Mouse (Mus musculus): ENCODE measurements around the gene Ints1. TPM values are rescaled to one million over a fixed set of nuclear protein-coding genes. Genes with fewer than 3 reads are reported as not detected.

Gene Ints1
- polyA plus RNA-seq (2012; ENCODE audit: insufficient read depth, insufficient read length, missing spikeins) = 15.5 and 15.9 TPM in 2 replicates

DNA sequence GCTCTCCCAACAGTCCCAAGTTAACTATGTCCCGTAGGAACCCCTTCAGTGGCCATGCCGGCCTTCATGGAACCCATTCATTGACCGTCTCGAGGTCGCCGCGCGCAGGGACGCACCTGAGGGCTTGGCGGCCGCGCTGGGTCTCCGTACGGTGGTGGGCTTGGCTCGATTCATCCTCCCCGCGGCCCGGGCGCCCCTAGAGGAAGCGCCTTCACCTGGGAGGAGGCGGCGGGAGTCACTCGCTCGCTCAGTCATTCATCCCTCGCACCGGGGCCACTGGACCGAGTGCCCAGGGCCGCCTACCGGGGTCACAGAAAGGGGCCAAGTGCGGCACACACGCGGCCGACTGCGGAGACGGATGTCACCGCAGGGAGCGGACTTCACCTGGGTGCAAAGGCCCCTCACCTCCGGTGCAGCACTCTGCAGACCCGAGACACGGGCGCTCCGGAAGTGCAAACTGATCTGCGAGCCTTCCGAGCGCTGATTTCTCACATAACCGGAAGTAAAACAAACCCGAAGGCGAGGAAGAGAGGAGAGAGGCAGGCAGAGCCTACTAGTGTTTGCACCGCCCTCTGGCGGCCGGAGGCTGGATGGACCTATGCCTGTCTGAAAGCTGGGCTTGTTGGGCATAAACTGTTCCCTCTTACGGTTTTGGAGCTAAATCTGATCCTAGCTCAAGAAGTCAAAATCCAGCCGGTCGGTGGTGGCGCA lies at the start of gene Ints1:
TSS of gene Ints1 (minus strand) at position 459 of the 711 bp plus-strand sequence.
- 0 out of 2 replicates have a peak within 1 kb of the TSS, but pooled peaks have one; percentile 10 for H3K27ac ChIP-seq (replicated peaks; ENCODE audit: low read depth, low read length)
- H3K4me1 ChIP-seq (ENCODE audit: control insufficient read depth, insufficient read depth, insufficient read length, low read length) = no peaks in the 10 kb centered on the region
- H3K4me3 ChIP-seq (ENCODE audit: insufficient read depth, low read depth, low read length) = peak within 1 kb of the TSS; percentile 97

DNA sequence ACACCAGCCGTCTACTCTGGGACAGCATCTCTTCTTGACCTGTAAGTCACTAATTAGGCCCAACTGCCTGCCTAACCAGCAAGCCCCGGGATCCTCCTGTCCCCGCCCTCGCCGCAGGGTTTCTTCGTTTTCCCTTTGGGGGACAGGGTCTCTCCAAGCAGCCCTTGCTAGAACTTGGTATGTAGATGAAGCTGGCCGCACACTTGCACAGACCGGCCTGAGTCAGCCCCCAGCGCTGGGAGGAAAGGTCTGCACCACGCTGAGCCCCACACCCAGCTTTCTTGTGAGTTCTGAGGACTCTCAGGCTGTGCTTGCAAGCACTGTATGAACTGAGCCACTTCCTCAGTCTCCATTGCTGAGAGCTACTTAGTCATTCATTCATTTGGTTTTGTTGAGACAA lies 49.1 kb upstream of the Ints1 start:
- H3K27ac ChIP-seq (replicated peaks; ENCODE audit: low read depth, low read length) = no peak overlapping the region
- peaks cover 5% of the 10 kb centered on the region for H3K4me1 ChIP-seq (ENCODE audit: control insufficient read depth, insufficient read depth, insufficient read length, low read length)
- H3K4me3 ChIP-seq (ENCODE audit: insufficient read depth, low read depth, low read length) = no peak overlapping the region

DNA sequence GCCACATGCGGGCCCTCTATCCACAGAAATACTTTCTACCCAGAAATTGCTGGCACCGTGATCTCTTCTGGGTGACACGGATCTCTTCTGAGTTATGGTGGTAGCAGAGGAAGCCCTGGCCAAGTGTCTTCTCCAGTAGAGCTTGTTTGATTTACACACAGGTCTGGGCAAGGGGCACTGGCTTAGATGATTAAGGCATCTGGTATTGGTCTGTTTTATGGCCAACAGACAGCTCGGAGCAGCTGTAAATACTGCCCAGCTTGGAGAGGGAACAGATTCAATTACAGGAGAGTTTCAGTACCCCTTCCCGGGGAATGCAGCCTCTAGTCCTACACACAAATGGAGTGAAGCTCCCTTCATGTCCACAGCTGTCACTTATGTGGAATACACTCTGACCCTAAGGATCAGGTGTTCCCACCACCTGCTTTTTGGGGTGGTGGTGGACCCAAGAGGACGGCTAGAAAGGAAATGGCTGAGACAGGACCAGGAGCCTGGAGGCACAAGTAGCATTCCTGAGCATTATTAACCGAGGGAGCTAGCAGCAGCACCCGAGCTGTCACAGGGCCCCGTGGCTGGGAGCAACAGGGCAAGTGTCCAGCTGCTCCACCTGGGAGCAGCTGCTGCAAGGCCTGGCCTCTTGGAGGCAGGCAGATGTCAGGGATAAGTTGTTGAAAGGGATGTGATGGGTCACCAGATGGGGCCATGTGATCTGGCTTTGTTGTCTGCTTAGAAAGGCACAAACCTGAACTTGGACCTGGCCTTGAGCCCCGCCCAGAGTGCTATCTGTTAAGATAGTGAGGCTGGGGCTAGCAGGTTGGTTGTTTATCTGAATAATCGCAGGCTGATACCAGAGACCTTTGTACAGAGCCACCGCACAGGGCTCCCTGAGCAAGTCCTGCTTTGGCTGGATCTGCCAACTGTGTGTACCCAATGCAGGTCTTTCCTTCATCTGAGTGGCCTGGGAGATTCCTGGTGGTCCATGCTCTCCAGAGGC lies 46.3 kb upstream of the Ints1 start:
- Histone ChIP-seq H3K4me3 (ENCODE audit: insufficient read depth, low read depth, low read length) (no peak overlapping the region), H3K27ac (replicated peaks; ENCODE audit: low read depth, low read length) (no peak overlapping the region), H3K4me1 (ENCODE audit: control insufficient read depth, insufficient read depth, insufficient read length, low read length) (peaks cover 5% of the 10 kb centered on the region)

DNA sequence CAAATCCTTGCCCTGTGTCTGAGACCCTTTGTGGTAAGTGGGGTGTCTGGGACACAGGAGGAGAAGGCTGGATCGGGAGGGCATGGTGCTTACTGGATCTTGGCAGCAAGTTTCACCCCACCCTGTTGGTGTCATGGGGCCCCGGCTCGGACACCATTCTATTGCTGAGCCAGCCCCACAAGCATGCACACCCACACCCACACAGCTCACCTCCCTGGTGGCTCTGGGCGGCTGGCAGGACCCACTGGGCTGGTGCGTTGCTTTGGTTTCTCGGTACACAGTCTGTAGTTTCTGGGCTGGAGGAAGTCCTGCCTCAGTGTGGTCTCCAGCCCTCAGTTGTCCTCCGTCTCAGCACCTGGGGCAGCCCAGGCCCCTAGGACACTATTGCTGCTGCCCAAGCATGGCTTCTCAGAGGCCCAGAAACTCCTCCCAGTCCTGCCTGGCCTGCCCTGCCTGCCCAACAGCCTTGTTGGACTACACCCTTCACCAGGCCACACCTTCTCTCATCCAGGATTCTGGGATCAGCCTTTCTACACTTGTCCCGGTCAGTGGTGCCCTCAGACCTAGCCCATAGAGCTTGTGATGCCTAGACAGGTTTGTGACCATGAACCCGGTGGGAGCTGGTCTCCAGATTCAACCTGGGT lies 44.2 kb upstream of the Ints1 start, which contains the start of gene Tmem184a:
TSS of gene Tmem184a (minus strand) at position 380 of the 644 bp plus-strand sequence.
- no peak within 1 kb of the TSS for H3K4me3 ChIP-seq (ENCODE audit: insufficient read depth, low read depth, low read length)
- no peak within 1 kb of the TSS for H3K27ac ChIP-seq (replicated peaks; ENCODE audit: low read depth, low read length)
- H3K4me1 ChIP-seq (ENCODE audit: control insufficient read depth, insufficient read depth, insufficient read length, low read length) = no peaks in the 10 kb centered on the region

DNA sequence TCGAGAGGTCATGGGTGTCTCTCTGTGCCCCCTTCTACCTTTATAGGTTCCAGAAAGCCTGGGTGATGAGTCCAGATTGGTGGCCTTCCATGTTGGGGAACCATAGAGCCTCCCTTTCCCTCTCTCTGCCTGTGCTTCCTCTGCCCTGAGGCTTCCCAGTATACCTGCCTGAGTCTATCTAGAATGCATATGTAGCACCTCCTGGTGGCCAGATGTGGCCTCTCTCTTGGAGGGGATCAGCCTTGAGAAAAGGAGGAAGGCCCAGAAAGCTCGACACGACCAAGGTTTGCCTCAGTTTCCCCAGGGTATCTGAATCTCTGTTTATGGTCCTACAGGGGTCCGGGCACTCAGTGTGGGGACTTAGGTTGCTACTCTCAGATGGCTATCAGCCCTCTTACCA lies 43.3 kb upstream of the Ints1 start:
- no peaks in the 10 kb centered on the region for H3K4me1 ChIP-seq (ENCODE audit: control insufficient read depth, insufficient read depth, insufficient read length, low read length)
- no peak overlapping the region for H3K4me3 ChIP-seq (ENCODE audit: insufficient read depth, low read depth, low read length)
- no peak overlapping the region for H3K27ac ChIP-seq (replicated peaks; ENCODE audit: low read depth, low read length)

DNA sequence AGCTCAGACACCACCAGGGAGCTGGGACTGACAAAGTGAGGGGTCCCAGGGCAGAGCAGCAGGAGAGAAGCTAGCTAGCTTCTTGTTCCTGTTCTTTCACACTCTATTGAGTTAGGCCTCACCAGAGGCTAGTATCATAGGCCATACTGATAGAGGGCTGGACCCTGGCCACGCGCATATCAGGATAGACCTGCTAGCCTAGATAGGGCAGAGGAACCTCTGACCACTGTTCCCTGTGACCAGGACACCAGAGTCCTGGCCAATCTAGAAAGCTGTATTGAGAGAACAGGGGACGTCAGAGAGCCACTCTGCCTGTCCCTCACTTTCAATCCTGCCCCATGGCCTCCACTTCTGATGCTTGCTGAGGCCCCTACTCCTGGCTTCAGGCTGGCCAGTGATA lies 42.6 kb upstream of the Ints1 start:
- H3K27ac ChIP-seq (replicated peaks; ENCODE audit: low read depth, low read length) = no peak overlapping the region
- no peak overlapping the region for H3K4me3 ChIP-seq (ENCODE audit: insufficient read depth, low read depth, low read length)
- no peaks in the 10 kb centered on the region for H3K4me1 ChIP-seq (ENCODE audit: control insufficient read depth, insufficient read depth, insufficient read length, low read length)

DNA sequence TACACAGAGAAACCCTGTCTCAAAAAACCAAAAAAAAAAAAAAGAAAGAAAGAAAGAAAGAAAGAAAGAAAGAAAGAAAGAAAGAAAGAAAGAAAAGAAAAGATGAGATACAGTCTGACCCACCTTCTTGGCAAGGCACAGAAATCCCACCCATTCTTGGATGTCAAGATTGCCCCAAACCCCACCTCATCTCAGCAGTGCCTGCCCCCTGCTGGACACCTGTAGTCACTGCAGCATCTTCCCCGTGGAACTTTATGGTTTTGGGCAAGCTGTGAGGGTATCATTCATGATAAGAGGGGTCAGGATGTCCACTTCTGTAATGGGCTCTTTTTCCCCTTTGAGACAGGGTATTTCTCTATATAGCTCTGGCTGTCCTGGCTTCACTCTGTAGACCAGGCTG lies 41.8 kb upstream of the Ints1 start:
- no peaks in the 10 kb centered on the region for H3K4me1 ChIP-seq (ENCODE audit: control insufficient read depth, insufficient read depth, insufficient read length, low read length)
- H3K4me3 ChIP-seq (ENCODE audit: insufficient read depth, low read depth, low read length) = no peak overlapping the region

DNA sequence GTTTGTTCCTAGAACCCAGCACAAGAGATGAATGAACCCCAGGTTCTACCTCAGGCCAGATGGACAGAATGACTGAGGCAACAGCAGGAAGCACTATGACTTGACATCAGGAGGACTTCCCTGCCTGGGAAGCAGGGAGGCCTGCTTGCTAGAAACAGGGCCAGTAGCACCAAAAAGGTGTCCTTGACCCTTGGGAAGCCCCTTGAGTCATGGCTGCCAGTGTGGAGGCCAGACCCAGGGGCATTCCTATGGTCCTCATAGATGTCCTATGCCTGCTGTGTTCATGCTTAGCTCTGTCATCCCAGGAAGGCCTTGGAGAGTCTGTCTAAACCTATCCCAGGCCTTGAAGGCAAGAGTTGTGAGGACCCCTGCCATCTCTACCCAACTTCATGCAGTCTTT lies 41.0 kb upstream of the Ints1 start:
- Histone ChIP-seq H3K4me3 (ENCODE audit: insufficient read depth, low read depth, low read length) (no peak overlapping the region), H3K27ac (replicated peaks; ENCODE audit: low read depth, low read length) (no peak overlapping the region), H3K4me1 (ENCODE audit: control insufficient read depth, insufficient read depth, insufficient read length, low read length) (no peaks in the 10 kb centered on the region; the same call in 1 of the 2 replicates)

More for the DNA sequence above, 41.8 kb upstream of the Ints1 start:
- no peak overlapping the region for H3K27ac ChIP-seq (replicated peaks; ENCODE audit: low read depth, low read length)

DNA sequence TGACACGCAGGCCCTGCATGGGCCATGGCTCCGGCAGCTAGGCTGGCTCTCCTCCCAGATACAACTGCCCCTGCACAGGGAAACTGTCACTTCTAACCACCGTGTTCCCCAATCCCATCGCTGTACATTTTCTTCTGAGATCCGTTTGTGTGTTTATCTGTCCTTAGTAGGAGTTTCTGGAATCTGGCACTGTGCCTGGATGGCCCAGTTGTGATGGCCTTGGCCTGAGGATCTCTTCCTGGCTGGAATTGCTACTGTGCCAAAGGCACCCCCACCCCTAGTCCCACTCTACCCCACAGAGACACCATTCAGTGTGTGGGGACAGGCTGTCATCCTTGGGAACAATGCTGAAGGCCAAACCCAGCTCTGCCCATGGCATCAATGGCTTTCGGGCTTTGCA lies 40.5 kb upstream of the Ints1 start:
- Histone ChIP-seq H3K27ac (replicated peaks; ENCODE audit: low read depth, low read length) (no peak overlapping the region), H3K4me3 (ENCODE audit: insufficient read depth, low read depth, low read length) (no peak overlapping the region), H3K4me1 (ENCODE audit: control insufficient read depth, insufficient read depth, insufficient read length, low read length) (no peaks in the 10 kb centered on the region; the same call in 1 of the 2 replicates)

DNA sequence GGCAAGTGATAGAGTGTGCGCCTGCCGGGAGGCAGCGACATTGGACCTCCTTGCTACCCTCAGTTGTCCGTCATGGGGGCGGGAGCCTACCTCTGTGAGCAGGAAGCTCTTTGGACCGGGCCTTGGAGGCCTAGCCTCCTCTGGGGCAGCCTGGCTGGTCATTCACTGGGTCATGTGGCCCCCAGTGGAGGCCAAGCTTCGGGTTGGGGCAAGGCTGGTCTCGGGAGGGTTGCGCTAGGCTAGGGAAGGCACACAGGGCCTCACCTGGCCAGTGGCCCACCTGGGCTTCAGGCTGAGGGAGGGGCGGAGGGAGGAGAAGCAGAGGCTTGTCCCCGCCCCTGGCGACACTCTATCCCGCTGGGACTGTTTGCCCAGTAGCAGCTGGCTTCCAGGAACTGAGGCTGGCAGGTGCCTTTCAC lies 38.5 kb upstream of the Ints1 start:
- Histone ChIP-seq H3K4me1 (ENCODE audit: control insufficient read depth, insufficient read depth, insufficient read length, low read length) (no peaks in the 10 kb centered on the region; the same call in 1 of the 2 replicates), H3K4me3 (ENCODE audit: insufficient read depth, low read depth, low read length) (no peak overlapping the region), H3K27ac (replicated peaks; ENCODE audit: low read depth, low read length) (no peak overlapping the region)

DNA sequence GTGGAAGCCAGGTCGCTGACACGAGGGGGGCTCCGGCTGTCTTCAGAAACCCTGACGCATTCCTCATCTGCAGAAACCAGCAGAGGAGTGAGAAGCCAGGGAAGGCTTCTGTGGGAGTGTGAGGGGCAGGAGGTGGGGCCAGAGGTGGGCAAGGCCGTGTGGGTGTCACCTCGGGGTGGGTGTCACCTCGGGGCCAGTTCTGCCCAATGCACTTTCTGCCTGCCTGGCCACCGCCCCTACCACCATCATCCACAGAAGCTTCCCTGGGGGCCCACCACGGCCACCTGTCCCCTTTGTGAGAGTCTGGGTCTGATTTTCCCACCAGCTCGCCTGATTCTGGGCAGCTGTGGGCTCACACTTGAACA lies 37.6 kb upstream of the Ints1 start:
- Histone ChIP-seq H3K4me3 (ENCODE audit: insufficient read depth, low read depth, low read length) (no peak overlapping the region), H3K27ac (replicated peaks; ENCODE audit: low read depth, low read length) (no peak overlapping the region), H3K4me1 (ENCODE audit: control insufficient read depth, insufficient read depth, insufficient read length, low read length) (no peaks in the 10 kb centered on the region; the same call in 1 of the 2 replicates)

DNA sequence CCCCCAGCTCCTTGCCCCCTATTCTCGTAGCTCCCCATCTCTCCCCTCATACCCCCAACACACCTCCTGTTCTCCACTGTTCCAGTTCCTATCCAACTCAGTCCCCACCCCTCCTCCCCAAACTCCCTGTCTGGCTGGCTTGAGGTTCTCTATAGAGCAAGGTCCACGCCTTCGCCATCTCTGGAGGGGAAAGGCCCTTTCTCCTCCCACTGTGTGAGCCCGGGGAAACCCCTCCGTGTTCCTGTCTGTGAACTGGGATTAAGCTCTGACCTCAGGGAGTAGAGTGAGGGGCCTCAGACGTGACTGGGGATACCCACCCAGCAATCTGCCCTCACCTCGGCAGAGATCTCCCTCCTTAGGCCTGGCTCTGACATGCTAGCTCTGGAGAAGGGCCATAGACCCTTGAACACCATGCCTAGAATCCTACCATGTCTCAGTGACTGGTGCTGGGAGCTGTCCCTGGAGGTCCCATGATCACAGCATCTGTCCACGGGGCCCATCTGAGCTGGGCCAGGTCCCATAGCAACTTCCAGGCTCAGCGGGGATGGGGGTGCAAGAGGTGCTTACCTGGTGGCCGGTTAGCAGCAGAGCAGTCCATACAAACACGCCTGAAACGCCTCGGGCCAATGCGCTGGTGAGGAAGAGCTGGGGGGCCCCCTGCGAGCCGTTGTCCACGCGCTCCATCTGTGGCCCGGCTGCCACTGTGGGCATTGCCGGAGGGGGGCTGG lies 37.1 kb upstream of the Ints1 start:
- Histone ChIP-seq H3K27ac (replicated peaks; ENCODE audit: low read depth, low read length) (no peak overlapping the region), H3K4me1 (ENCODE audit: control insufficient read depth, insufficient read depth, insufficient read length, low read length) (no peaks in the 10 kb centered on the region; the same call in 1 of the 2 replicates), H3K4me3 (ENCODE audit: insufficient read depth, low read depth, low read length) (no peak overlapping the region)

DNA sequence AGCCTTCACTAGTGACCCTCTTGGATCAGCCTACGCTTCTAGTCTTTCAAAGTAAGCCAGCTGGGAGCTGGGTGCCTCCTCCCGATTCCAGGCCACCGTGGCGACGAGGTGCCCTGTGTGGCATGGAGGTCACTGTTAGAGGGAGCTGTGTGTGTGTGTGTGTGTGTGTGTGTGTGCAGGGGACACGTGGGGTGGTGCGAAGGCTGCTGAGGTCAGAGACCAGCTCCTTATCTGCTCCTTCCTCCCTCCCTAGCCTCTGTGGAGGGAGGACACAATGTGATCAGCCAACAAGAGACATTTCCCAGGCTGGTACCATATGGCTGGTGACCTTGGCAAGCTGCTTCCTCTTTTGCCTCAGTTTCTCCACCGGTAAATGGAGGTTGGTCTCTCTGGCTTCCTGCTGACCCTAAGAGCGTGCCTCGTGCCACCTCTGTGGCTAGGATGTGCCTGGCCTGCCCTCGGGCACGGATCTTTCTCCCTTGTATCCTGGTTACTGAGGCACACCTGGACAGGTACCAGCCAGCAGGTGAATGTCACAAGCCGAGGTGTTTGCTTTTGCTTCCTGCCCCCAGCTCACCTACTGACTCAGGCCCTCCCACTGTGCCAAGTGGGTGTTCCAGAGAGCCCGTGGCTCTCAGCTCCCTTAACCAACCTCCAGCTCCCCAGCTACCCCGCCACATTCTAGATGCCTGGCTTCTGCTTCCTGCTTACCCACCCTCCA lies 36.4 kb upstream of the Ints1 start:
- no peak overlapping the region for H3K27ac ChIP-seq (replicated peaks; ENCODE audit: low read depth, low read length)
- H3K4me3 ChIP-seq (ENCODE audit: insufficient read depth, low read depth, low read length) = no peak overlapping the region
- H3K4me1 ChIP-seq (ENCODE audit: control insufficient read depth, insufficient read depth, insufficient read length, low read length) = no peaks in the 10 kb centered on the region; the same call in 1 of the 2 replicates

DNA sequence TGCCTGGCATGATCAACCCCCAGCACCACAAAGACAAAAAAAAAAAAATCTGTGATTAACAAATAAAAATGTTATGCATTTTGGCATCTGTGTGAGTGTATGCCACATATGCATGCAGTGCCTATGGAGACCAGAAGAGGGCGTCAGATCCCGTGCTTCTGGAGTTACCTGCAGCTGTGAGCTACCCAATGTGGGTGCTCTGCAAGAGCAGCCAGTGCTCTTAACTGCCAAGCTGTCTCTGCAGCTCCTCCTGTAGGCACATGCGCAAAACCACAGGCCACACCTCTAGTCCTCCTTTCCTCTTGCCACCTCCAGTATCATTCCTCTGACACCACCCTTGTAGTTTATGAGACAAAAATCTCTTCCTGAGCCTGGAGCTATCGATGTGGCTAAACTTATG lies 33.9 kb upstream of the Ints1 start:
- H3K27ac ChIP-seq (replicated peaks; ENCODE audit: low read depth, low read length) = no peak overlapping the region
- H3K4me1 ChIP-seq (ENCODE audit: control insufficient read depth, insufficient read depth, insufficient read length, low read length) = no peaks in the 10 kb centered on the region; the same call in 1 of the 2 replicates
- no peak overlapping the region for H3K4me3 ChIP-seq (ENCODE audit: insufficient read depth, low read depth, low read length)

Data from brown adipose tissue, adult 24 weeks (tissue).